Mouse (Mus musculus) midbrain, embryonic 12.5 days (tissue): ENCODE results near the gene Iqcf3. TPM values are rescaled to one million over a fixed set of nuclear protein-coding genes. Genes with fewer than 3 reads are reported as not detected.

Experiments used
- ATAC-seq: fragments of 200-750 bp; cut with Nextera tagmentation; 2 replicates; pipeline ENCODE4 v1.8.0; 2017; ENCODE audit warnings: low read depth, moderate TSS enrichment, moderate library complexity; ENCODE audit not compliant: low FRiP score
- H3K27ac ChIP-seq: fragments of 300-500 bp; sonication (generic); replicated peaks from 2 replicates; pipeline ENCODE4 v1.5.1; 2016; ENCODE audit warnings: mild to moderate bottlenecking
- H3K27me3 ChIP-seq: fragments of 300-500 bp; sonication (generic); 2 replicates; pipeline ENCODE4 v1.6.1; 2016; ENCODE audit warnings: mild to moderate bottlenecking
- H3K36me3 ChIP-seq: fragments of 300-500 bp; sonication (generic); 2 replicates; pipeline ENCODE4 v1.6.1; 2016
- H3K4me1 ChIP-seq: fragments of 300-500 bp; sonication (generic); 2 replicates; pipeline ENCODE4 v1.6.1; 2016
- H3K4me2 ChIP-seq: fragments of 300-500 bp; sonication (generic); replicated peaks from 2 replicates; pipeline ENCODE4 v1.6.1; 2016; ENCODE audit warnings: mild to moderate bottlenecking, moderate library complexity
- H3K4me3 ChIP-seq: fragments of 300-500 bp; sonication (generic); 2 replicates; pipeline ENCODE4 v1.5.1; 2016; ENCODE audit warnings: mild to moderate bottlenecking
- H3K9ac ChIP-seq: fragments of 300-500 bp; sonication (generic); replicated peaks from 2 replicates; pipeline ENCODE4 v1.6.1; 2016; ENCODE audit warnings: mild to moderate bottlenecking, moderate library complexity
- H3K9me3 ChIP-seq: fragments of 300-500 bp; sonication (generic); 2 replicates; pipeline ENCODE4 v1.6.1; 2016; ENCODE audit warnings: mild to moderate bottlenecking
- WGBS: fragments of 180-500 bp; shearing (Covaris S2); methylation state at CpG from one replicate; pipeline ENCODE4 v1.1.7; 2016; 5-methylcytosine and 5-hydroxymethylcytosine counted together
- polyA plus RNA-seq: library from polyadenylated mRNA; unstranded; fragments of >200 nt; fragmentation: Nextera tagmentation; extraction: Ambion mirVana; gene quantifications from 2 replicates; pipeline ENCODE4 v1.2.1, GENCODE M21; 2016

The Iqcf3 gene
- polyA plus RNA-seq, 1 experiment from 2014 or later = not detected

DNA sequence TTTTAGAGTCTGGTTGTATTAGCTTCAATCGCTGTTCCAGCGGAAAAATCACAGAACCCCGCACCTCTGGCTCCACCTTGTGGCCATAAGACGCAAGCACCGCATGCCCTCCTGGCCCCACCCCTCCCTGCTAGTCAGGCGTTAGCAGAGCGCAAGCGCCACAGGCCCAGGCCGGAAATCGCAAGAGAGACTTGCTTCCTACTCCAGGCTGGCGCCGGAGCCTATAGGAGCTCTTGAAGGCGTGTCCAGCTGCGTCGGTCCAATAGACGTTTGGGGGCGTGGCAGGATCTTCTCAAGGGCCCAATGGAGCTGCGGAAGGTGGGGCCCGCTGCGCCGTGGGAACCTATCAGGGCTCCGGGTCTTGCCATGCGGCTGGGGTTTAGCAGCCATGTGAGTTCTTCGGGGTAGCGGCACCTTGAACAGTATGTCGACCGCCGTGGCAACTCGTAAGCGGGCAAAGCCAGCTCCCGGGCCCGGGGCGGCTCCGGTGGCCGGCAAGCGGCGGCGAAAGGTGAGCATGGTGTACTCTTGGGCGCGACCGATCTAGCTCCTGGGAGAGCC, 84.4 kb downstream of the Iqcf3 start, which contains the start of gene Parp3:
Gene Parp3 (minus strand): TSS at position 26 of the 561 bp plus-strand sequence.
- Histone ChIP-seq H3K4me3 (peak within 1 kb of the TSS; percentile 78), H3K27me3 (peaks cover 14% of the 10 kb centered on the region; the same call in 1 of the 2 replicates), H3K9me3 (no peaks in the 10 kb centered on the region), H3K9ac (peak within 1 kb of the TSS; percentile 63), H3K36me3 (peaks cover 14% of the 10 kb centered on the region), H3K27ac (0 out of 2 replicates have a peak within 1 kb of the TSS, but pooled peaks have one; percentile 15), H3K4me2 (peak within 1 kb of the TSS; percentile 99), H3K4me1 (peaks cover 34% of the 10 kb centered on the region)
- under 1% methylated on average over 41 of the region's 41 CpGs for WGBS
- ATAC-seq = peak; percentile 97

DNA sequence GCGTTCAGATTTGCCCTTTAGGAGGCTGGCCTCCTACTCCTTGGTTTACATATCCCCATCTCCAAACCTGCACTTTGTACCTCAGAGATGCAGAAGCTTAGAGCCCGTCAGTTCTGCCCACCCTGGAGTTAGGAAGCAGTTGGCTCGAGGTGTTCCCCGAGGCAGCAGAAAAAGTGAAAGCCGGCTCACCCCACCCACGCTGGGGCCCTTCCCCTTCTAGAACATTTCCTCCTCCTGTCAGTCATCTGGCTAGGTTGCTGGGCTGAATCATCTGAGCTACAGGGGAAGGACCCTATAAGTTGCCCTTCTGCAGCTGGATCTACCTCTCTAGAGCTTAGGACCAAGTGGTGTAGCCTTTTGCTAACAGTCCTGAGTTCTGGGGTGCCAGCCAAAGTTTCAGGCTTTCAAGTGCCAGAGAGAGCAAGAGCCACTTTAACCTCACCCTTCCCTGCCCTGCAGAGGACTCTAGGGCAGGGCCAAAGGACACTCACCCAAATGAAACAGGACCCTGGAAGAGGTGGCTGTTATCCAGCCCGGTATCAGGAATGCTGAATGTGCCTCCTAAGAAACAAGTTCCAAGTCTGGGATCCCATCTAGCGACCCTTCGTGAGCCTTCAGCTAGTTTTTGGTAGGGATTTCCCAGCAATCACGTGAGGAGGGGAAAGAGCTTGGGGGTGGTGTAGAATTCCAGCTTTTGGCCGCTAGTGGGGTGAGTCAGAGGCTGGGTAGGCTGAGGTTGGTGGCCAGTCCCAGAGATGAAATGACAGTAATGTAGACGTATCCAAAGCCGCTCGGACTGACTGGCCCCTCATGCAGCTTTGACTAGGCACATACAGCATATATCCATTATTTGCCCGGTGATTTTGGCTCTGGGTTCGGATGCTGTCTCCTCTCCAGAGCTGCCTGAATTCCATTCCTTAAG, 85.2 kb downstream of the Iqcf3 start:
- Histone ChIP-seq H3K27me3 (peaks cover 14% of the 10 kb centered on the region; the same call in 1 of the 2 replicates), H3K36me3 (peaks cover 7% of the 10 kb centered on the region), H3K9me3 (no peaks in the 10 kb centered on the region), H3K4me2 (peak overlapping the region; percentile 27), H3K4me3 (peak overlapping the region; percentile 78; the same call in 1 of the 2 replicates), H3K4me1 (peaks cover 38% of the 10 kb centered on the region), H3K27ac (0 out of 2 replicates have a peak overlapping the region, but pooled peaks have one; percentile 15), H3K9ac (peak overlapping the region; percentile 11; the same call in 1 of the 2 replicates)
- WGBS = 38% methylated on average over 16 of the region's 16 CpGs
- ATAC-seq = no peak

DNA sequence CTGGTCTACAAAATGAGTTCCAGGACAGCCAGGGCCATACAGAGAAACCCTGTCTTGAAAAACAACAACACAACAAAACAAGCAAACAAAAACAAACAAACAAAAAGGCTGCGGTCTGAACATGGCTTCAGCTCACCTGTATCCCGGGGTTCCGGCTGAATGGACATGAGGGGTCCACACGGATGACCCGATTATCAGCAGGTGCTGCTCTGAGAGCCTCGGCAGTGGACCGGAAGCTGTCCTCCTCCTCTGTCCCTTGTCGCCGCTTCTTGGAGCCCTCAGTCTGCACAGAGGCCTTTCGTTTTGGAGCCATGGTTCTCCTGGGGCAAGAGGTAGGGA, 85.8 kb downstream of the Iqcf3 start, which contains the start of gene Rrp9:
Gene Rrp9 (plus strand): TSS at position 301 of the 339 bp plus-strand sequence.
- Histone ChIP-seq H3K27me3 (peaks cover 14% of the 10 kb centered on the region; the same call in 1 of the 2 replicates), H3K4me2 (peak within 1 kb of the TSS; percentile 27), H3K4me3 (peak within 1 kb of the TSS; percentile 78; the same call in 1 of the 2 replicates), H3K9me3 (no peaks in the 10 kb centered on the region), H3K9ac (peak within 1 kb of the TSS; percentile 11), H3K27ac (0 out of 2 replicates have a peak within 1 kb of the TSS, but pooled peaks have one; percentile 15), H3K4me1 (peaks cover 38% of the 10 kb centered on the region), H3K36me3 (0 out of 2 replicates have a peak, but pooled peaks cover 1% of the 10 kb centered on the region)
- 84% methylated on average over 10 of the region's 10 CpGs for WGBS
- no peak for ATAC-seq

DNA sequence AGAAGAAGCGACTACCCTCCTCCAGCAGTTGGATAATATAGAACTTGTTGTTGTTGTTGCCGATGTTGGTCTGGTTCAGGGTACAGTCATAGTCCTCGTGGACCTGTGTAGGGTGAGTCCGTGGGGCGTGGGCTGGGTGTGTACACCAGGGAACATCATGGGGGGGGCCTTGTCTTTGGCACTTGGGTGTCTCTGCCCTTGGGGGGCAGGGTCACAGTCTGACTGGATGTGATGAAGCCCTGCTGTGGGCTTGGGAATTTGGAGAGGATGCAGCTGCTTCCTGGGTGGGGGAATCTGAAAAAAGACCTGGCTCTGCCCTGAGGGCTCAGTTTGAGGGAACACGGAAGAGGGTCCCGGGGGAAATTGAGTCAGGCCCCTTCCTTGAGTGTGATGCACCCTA, 86.4 kb downstream of the Iqcf3 start:
- WGBS = 56% methylated on average over 7 of the region's 7 CpGs
- peaks cover 14% of the 10 kb centered on the region; the same call in 1 of the 2 replicates for H3K27me3 ChIP-seq
- no peak overlapping the region for H3K4me2 ChIP-seq
- H3K27ac ChIP-seq = no peak overlapping the region
- no peak overlapping the region; the same call in 1 of the 2 replicates for H3K9ac ChIP-seq
- no peak overlapping the region for H3K4me3 ChIP-seq
- H3K4me1 ChIP-seq = peaks cover 38% of the 10 kb centered on the region
- ATAC-seq = no peak
- H3K9me3 ChIP-seq = no peaks in the 10 kb centered on the region
- H3K36me3 ChIP-seq = no peaks in the 10 kb centered on the region

DNA sequence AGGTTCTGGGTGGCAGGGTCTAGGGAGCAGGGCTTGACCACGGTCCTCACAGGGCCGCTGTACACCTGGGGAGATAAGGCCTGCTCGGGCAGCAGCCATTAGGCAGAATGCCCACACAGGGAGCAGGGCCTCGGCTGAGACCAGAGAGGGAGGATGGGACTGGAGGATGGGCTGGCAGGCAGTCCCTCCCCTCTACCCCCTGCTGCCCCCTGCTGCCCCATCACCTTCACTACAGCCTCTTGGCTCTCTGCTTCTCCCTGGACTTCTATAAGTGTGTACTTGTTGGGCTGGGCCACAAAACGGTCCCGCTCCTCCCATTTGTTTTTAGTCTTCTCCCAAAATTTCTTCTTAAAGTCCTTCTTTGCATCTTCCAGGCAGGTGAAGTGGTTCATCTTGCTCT, 87.0 kb downstream of the Iqcf3 start:
- Histone ChIP-seq H3K36me3 (no peaks in the 10 kb centered on the region), H3K9me3 (no peaks in the 10 kb centered on the region), H3K27ac (no peak overlapping the region), H3K4me2 (peak overlapping the region; percentile 18; the same call in 1 of the 2 replicates), H3K9ac (no peak overlapping the region; the same call in 1 of the 2 replicates), H3K4me1 (peaks cover 38% of the 10 kb centered on the region), H3K4me3 (no peak overlapping the region), H3K27me3 (peaks cover 14% of the 10 kb centered on the region; the same call in 1 of the 2 replicates)
- WGBS = 3% methylated on average over 6 of the region's 6 CpGs
- ATAC-seq = 0 out of 2 replicates have a peak, but pooled peaks have one; percentile 10

DNA sequence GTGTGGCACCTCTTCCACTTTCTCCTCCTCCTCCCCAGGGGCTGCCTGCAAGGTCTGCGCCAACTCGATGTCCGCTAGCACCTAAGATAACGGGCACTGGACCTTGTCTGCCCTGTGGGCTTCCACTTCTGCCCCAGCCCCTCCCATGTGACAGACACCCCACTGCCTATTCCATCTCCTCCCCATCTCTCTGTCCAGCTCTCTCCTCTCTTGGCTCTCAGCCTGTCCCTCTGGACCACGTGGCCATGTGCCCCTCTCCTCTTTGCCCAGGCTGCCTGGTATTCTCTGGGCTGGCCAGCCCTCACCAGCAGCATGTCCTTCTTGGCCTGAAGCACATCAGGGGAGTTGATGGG, 87.7 kb downstream of the Iqcf3 start:
- 68% methylated on average over 5 of the region's 5 CpGs for WGBS
- H3K9ac ChIP-seq = no peak overlapping the region
- peaks cover 14% of the 10 kb centered on the region; the same call in 1 of the 2 replicates for H3K27me3 ChIP-seq
- H3K36me3 ChIP-seq = no peaks in the 10 kb centered on the region
- ATAC-seq = no peak
- no peak overlapping the region for H3K27ac ChIP-seq
- H3K9me3 ChIP-seq = no peaks in the 10 kb centered on the region
- H3K4me2 ChIP-seq = no peak overlapping the region
- H3K4me3 ChIP-seq = no peak overlapping the region
- peaks cover 38% of the 10 kb centered on the region for H3K4me1 ChIP-seq

DNA sequence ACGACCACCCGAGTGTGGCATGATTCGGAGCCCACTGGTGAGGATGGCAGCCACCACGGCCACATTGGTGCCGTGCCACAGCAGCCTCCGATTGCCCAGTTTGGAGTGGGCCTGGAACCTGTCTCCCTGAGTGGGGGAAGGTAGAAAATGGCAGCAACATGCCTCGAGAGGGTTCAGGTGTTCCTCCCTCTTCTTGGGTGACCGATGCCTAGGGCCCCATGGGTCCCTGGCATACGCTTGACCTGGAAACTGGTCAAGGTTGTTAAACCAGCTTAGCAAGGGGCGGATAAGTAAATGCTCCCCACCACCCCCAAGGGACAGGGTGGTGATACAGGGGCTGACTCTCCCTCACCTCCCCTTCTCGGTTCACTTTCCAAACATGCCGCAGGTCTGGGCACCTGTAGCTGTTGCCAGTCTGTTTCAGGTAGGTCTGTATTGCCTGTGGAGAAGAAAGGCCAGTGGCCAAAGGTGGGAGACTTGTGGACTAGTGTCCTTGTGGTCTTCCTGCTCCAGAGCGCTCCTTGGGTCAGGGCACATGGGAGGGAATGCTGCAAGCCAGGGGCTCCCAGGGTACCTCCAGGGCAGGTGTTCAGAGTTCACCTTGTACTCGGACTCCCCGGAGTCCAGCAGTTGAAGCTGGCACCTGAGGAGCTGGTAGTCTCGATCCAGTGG, 88.2 kb downstream of the Iqcf3 start:
- no peak overlapping the region for H3K27ac ChIP-seq
- WGBS = 90% methylated on average over 16 of the region's 16 CpGs
- H3K4me3 ChIP-seq = no peak overlapping the region
- no peak overlapping the region for H3K9ac ChIP-seq
- peaks cover 33% of the 10 kb centered on the region for H3K4me1 ChIP-seq
- ATAC-seq = no peak
- H3K36me3 ChIP-seq = no peaks in the 10 kb centered on the region
- H3K27me3 ChIP-seq = peaks cover 14% of the 10 kb centered on the region; the same call in 1 of the 2 replicates
- no peak overlapping the region for H3K4me2 ChIP-seq
- no peaks in the 10 kb centered on the region for H3K9me3 ChIP-seq

DNA sequence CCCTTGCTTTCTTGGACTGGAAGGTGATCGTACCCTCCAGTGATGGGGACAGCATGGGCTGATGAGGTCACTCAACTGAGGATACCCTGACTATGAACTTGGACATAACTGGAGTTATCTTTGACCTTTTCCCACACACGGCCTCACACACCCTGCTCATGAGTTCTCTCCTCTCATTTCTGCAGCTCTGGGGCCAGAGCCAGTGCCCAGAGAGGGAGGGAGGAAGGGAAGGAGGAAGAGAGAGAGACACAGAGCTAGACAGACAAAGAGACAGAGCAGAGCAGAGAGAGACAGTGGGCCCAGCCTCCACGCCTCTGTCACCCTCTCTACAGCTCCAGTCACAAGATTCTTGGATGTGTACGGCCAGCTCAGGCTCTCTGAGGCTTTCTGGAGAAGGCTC, 89.1 kb downstream of the Iqcf3 start:
- Histone ChIP-seq H3K27ac (no peak overlapping the region), H3K36me3 (no peaks in the 10 kb centered on the region), H3K9me3 (no peaks in the 10 kb centered on the region), H3K27me3 (peaks cover 14% of the 10 kb centered on the region; the same call in 1 of the 2 replicates), H3K9ac (no peak overlapping the region), H3K4me3 (no peak overlapping the region), H3K4me2 (no peak overlapping the region), H3K4me1 (peaks cover 25% of the 10 kb centered on the region)
- ATAC-seq = no peak
- WGBS = 76% methylated on average over 4 of the region's 4 CpGs

DNA sequence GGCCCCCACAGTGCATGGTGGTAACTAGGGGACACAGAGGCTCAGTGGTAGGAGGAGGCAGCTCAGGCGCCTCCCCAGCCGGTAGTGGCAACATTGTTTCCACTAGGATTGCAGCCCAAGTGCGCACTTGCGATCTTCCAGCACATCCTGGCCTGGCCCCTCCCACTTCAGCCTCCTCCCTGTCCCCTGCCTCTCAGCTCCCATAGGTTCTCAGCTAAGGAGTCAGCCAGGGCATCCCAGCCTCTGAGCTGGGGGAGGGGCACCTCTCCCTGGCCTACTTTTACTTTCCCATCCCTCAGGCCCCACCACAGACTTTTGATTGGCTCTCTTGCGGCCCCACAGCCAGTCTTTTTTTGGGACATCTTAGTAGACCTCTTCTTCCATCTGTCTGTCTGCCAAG, 89.5 kb downstream of the Iqcf3 start:
- no peaks in the 10 kb centered on the region for H3K9me3 ChIP-seq
- peaks cover 14% of the 10 kb centered on the region; the same call in 1 of the 2 replicates for H3K27me3 ChIP-seq
- no peak overlapping the region for H3K9ac ChIP-seq
- no peak for ATAC-seq
- H3K27ac ChIP-seq = no peak overlapping the region
- H3K4me1 ChIP-seq = peaks cover 25% of the 10 kb centered on the region
- no peak overlapping the region for H3K4me3 ChIP-seq
- H3K4me2 ChIP-seq = no peak overlapping the region
- H3K36me3 ChIP-seq = no peaks in the 10 kb centered on the region
- 7% methylated on average over 5 of the region's 5 CpGs for WGBS

DNA sequence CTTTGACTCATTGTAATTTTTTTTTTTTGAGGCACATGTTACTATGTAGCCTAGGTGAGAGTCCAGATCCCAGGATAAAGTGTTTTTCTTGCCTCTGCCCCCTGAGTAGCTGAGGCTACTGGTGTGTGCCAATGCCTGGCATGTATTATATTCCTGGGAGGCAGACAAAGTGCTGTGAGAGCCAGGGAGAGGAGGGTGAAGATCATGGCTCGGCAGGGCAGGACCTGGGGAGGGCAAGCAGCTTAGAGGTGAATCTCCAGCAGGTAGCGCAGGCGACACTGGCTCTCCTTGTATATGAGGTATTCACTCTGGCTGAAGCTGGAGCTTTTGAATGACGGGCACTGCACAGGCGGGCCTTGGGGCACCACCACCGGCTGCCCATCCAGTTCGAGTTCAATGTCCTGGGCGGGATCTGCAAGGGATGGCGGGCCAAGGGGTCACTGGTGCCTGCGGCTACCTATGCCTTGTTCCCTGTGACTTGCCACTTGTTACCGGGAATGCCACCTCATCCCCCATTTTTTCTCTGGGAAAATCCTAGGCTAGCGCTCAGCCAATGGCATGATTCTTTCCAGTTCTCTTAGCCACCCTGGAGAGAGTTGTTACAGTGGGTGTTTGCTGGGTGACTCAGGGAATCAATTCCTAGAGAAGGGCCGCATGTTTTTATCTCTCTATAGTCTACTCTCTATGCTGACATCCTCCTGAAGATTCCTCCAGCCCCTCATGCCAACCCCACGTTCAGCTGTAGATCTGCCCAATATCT, 90.3 kb downstream of the Iqcf3 start:
- no peak for ATAC-seq

DNA sequence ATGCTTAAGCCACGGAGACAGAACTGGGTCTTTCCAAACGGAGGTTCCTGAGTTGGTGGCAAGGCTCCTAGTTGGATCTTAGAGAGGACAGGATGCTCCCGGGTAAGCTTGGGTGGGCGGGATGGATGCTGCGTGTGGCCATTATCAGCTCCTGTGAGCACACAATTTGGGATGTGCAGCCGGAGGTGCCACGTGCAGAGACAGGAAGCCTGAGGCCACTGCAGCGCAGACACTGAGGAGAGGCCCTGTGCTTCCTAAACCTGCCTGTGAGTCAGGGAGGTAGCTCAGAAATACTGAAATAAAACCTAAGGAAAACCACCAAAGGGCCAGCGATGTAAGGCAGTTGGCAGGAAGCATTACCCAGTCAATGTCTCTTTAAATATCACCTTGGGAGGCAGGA, 91.7 kb downstream of the Iqcf3 start:
- no peaks in the 10 kb centered on the region for H3K9me3 ChIP-seq
- no peak for ATAC-seq
- H3K4me1 ChIP-seq = peaks cover 27% of the 10 kb centered on the region
- WGBS = 73% methylated on average over 9 of the region's 9 CpGs
- peaks cover 21% of the 10 kb centered on the region; the same call in 1 of the 2 replicates for H3K27me3 ChIP-seq
- no peak overlapping the region for H3K4me2 ChIP-seq
- H3K9ac ChIP-seq = no peak overlapping the region
- H3K36me3 ChIP-seq = 0 out of 2 replicates have a peak, but pooled peaks cover 2% of the 10 kb centered on the region
- H3K4me3 ChIP-seq = no peak overlapping the region
- H3K27ac ChIP-seq = no peak overlapping the region

More for the DNA sequence above, 90.3 kb downstream of the Iqcf3 start:
- H3K9me3 ChIP-seq = no peaks in the 10 kb centered on the region
- H3K4me2 ChIP-seq = no peak overlapping the region
- no peak overlapping the region for H3K27ac ChIP-seq
- peaks cover 20% of the 10 kb centered on the region for H3K4me1 ChIP-seq
- H3K27me3 ChIP-seq = peaks cover 15% of the 10 kb centered on the region; the same call in 1 of the 2 replicates
- no peak overlapping the region for H3K9ac ChIP-seq
- WGBS = 69% methylated on average over 14 of the region's 14 CpGs
- H3K36me3 ChIP-seq = no peaks in the 10 kb centered on the region
- no peak overlapping the region for H3K4me3 ChIP-seq
